Mouse (Mus musculus): Measurements from ENCODE around the gene Uxt. TPM values are rescaled to one million over a fixed set of nuclear protein-coding genes. Genes with fewer than 3 reads are reported as not detected.

Uxt gene
- 44.5 TPM for polyA plus RNA-seq (2017; shearing (Covaris generic))

DNA sequence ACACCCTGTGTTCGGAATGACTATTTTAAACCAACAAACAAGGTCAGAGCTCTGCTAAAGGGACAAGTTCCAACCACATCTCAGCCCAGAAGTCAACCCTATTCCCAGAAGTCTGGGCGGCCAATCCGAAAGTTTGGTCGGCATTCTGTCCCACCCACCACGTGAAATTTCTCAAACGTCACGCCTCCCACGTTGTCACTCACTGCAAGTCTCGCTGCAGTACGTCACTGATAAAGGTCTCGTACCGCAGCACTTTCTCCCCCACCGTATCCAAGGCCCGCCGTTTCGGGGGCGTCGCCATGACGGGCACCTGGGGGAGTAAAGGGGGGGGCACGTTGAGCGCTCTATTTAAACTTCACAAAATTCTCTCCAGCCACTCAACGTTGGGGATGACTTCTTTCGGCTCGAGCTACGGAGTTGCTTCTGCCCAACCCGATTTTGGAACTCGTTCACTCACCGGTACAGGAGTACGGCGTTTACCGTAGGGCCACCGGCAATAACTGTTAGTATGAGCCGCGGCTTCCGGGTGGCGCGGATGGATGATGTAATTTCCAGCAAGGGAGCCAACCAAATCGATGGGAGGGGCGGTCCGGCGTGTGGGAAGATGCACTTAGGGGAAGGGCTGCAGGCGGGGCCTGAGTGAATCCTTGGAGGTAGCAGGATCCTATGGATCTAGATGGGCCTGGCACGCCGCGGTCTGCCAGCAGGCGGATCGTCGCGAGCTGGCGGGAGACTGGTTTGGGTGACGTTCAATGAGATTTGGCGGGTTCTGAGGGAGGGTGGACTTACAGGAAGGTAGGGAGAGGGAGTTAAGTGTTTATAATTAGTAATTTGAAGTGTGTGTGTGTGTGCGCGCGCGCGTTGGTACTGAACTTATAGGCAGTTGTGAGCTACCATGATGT, at the start of gene Uxt:
Uxt (minus strand) TSS at position 541 of the 902 bp plus-strand sequence.

DNA sequence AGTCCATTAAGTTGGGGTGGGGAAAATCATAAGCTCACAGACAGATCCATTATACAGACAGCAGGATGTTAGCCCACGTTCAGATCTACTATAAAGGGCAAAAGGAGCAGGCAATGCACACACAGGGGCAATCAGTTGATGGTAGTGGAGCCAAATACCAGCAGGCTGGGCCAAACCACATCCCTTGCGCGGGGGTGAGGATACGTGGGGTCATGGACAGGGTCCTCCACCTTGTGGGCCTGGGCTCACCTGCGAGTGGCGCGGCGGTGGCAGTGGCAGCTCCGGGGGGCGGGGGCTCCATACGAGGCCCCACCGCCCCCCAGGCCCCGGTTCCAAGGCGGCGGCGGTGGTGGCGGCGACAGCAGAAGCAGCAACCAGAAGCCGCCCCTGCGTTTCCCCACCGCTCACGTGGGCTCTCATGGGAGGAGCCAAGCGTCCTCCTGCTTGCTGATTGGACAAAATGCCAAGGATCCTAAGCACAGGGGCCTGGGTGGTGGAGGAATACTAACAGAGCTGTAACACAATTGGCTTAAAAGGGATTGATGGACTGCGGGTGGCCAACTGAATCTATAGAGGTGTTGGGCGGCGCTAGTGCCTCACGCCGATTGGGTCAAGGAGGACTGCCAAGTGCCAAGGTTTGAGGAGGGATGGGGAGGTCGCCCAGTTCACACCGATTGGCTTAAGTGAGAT, 11.5 kb downstream of the Uxt start, which contains the start of gene Elk1:
Elk1 (minus strand) TSS at position 418 of the 690 bp plus-strand sequence.

DNA sequence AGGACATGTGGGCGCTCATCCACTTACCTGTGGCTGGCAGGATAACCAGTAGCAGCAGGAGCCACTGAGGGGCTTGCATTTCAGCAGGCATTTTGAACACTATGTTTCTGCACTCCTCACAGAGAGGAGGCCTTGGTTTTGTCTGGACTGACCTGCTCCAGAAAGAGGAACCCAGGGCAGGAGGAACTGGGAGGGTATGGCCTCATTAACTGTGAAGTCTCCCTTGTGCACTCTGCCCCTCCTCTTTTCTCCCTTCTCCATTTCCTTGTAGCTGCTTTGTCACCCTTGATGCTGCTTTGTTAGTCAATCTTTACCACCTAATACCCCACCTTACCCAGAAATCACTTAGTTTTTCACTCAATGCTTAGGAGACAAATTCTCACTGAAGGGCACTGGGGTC, 30.5 kb downstream of the Uxt start, which contains the start of gene Cfp:
Cfp (minus strand) TSS at position 192 of the 400 bp plus-strand sequence.

DNA sequence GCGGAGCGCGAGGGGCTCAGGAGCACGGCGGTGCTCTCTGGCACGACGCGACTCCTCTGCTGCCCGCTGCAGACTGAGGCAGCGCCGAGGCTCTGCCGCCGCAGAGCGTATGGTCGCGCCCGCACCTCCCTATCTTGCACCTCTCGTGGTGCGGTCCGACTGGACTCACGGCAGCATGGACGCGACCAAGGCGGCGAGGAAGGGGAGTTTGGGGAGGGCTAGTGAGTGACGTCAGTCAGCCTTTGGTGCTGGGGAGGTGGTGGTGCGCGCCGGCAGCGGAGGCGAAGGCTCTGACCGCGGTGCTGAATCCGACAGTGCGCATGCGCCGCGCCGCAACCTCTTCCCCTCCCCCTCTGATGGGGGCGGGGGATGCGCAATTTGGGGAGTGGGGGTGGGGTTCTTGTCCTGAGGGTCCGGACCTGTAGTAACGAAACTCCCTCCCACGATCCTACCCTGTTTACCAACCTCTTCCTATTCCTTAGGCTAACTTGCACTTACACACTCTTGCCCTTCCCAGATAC, 40.9 kb downstream of the Uxt start, which contains the start of gene Syn1:
Syn1 (minus strand) TSS at position 161 of the 521 bp plus-strand sequence.

Other genes with a start within 250 kb of the Uxt start
- gene Araf, start 164.2 kb downstream of the Uxt start, polyA plus RNA-seq (2017; shearing (Covaris generic)) = 185 TPM
- gene Timp1, start 91.9 kb downstream of the Uxt start, polyA plus RNA-seq (2017; shearing (Covaris generic)) = not detected
- 0.13 TPM for gene Syn1, start 41.0 kb downstream of the Uxt start, polyA plus RNA-seq (2017; shearing (Covaris generic))
- gene Cfp, start 30.5 kb downstream of the Uxt start, polyA plus RNA-seq (2017; shearing (Covaris generic)) = 7.6 TPM
- gene Elk1, start 11.4 kb downstream of the Uxt start, polyA plus RNA-seq (2017; shearing (Covaris generic)) = 10.9 TPM
- 16.6 TPM for gene Zfp182, start 100.3 kb upstream of the Uxt start, polyA plus RNA-seq (2017; shearing (Covaris generic))
- not detected for gene Spaca5, start 106.4 kb upstream of the Uxt start, polyA plus RNA-seq (2017; shearing (Covaris generic))
- 1.9 TPM for gene Zfp300, start 127.5 kb upstream of the Uxt start, polyA plus RNA-seq (2017; shearing (Covaris generic))
- gene Ssxa1, start 153.8 kb upstream of the Uxt start, polyA plus RNA-seq (2017; shearing (Covaris generic)) = not detected
- not detected for gene Gm21876, start 213.6 kb upstream of the Uxt start, polyA plus RNA-seq (2017; shearing (Covaris generic))

Data from activated CD4-positive, CD25-positive, alpha-beta regulatory T cell, adult 9 weeks (primary cell).